Mouse (Mus musculus) liver, adult 2 months (tissue): ENCODE results near the gene Arhgap31. TPM values are rescaled to one million over a fixed set of nuclear protein-coding genes. Genes with fewer than 3 reads are reported as not detected.

Experiments used
- DNase-seq: peaks from one replicate; pipeline ENCODE4 v3.0.0-alpha.2; 2011; ENCODE audit warnings: low read depth, low spot score; ENCODE audit errors: extremely low read depth
- H3K27ac ChIP-seq: fragments of 200-500 bp; replicated peaks from 2 replicates; pipeline ENCODE4 v1.5.1; 2012; ENCODE audit warnings: low read depth, mild to moderate bottlenecking, control low read depth, inconsistent platforms, low read length; ENCODE audit not compliant: insufficient read depth
- H3K27me3 ChIP-seq: fragments of 200-500 bp; 2 replicates; pipeline ENCODE4 v1.6.1; 2012; ENCODE audit warnings: mild to moderate bottlenecking, moderate library complexity, low read length, inconsistent platforms; ENCODE audit not compliant: control insufficient read depth, insufficient read depth
- H3K36me3 ChIP-seq: fragments of 200-500 bp; 2 replicates; pipeline ENCODE4 v1.6.1; 2012; ENCODE audit warnings: low read length, inconsistent platforms; ENCODE audit not compliant: control insufficient read depth, insufficient read depth
- H3K4me1 ChIP-seq: fragments of 200-500 bp; 2 replicates; pipeline ENCODE4 v1.6.1; 2011; ENCODE audit warnings: low read length; ENCODE audit not compliant: control insufficient read depth, insufficient read depth
- H3K4me3 ChIP-seq: fragments of 200-500 bp; 2 replicates; pipeline ENCODE4 v1.5.1; 2011; ENCODE audit warnings: low read depth, mild to moderate bottlenecking, control low read depth, low read length, moderate library complexity; ENCODE audit not compliant: insufficient read depth
- H3K79me2 ChIP-seq: fragments of 200-500 bp; 2 replicates; pipeline ENCODE4 v1.6.1; 2012; ENCODE audit warnings: inconsistent platforms, mild to moderate bottlenecking, low read length, moderate library complexity; ENCODE audit not compliant: control insufficient read depth, insufficient read depth
- H3K9ac ChIP-seq: fragments of 200-500 bp; 2 replicates; pipeline ENCODE4 v1.6.1; 2012; ENCODE audit warnings: low read depth, mild to moderate bottlenecking, control low read depth, inconsistent platforms, low read length
- CTCF ChIP-seq: fragments of 200-500 bp; IDR thresholded peaks from 2 replicates; pipeline ENCODE4 v1.5.1; 2011; ENCODE audit warnings: low read depth, low read length, control low read depth
- POLR2A ChIP-seq: fragments of 200-500 bp; IDR thresholded peaks from 2 replicates; pipeline ENCODE4 v1.6.1; 2011; ENCODE audit warnings: low read length, control low read depth; ENCODE audit not compliant: insufficient read depth; ENCODE audit errors: extremely low read depth
- WGBS: fragments of 180-500 bp; shearing (Covaris S2); methylation state at CpG from one replicate; pipeline ENCODE4 v1.1.7; 2018; 5-methylcytosine and 5-hydroxymethylcytosine counted together
- polyA plus RNA-seq: library from polyadenylated mRNA; depleted of rRNA; stranded (reverse); fragments of >200 nt; gene quantifications from 2 replicates; pipeline ENCODE4 v1.2.3, GENCODE M21; 2012
- total RNA-seq: library from RNA; depleted of rRNA; stranded (reverse); fragments of >200 nt; gene quantifications from 2 replicates; pipeline ENCODE4 v1.2.3, GENCODE M21; 2014

Gene Arhgap31
- total and polyA plus RNA-seq, 2 experiments = 1.4 to 3.0 TPM

DNA sequence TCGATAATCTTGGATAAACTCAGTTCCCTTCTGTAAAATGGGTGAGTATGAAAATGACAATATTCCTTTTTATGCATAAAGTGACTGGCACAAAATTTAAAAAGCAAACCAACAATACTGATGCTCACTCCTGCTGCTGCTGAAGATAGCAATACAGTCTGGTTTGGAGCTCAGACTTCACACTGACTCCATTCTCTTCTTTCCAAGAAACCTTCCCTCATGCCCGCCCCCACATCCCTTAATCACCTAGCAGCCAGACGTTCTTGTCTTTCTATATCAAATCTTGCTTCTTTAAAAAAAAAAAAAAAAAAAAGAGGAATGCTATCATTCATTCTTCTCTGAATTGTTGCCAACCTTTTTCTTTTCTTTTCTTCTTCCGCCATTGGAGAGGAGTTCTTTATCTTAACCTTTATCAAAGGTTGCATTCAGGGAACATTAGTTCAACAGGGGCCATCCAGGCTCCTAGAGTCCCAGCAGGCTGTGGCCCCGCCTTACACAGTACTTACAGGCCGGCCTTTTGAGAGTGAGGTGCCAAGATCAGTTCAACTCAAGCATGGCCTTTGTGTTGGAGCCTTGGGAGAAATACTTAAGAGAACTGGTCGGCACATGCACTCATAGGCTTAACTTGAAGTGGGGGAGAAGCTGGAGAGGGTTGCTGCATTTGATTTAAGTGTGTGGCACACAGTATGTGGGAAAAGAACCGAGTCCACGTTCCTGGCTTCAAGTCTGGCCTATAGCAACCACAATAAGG, 7.4 kb downstream of the Arhgap31 start:
- no peak overlapping the region for H3K27ac ChIP-seq
- H3K36me3 ChIP-seq = no peaks in the 10 kb centered on the region
- TF ChIP-seq CTCF (no peak), POLR2A (no peak)
- H3K27me3 ChIP-seq = no peaks in the 10 kb centered on the region
- no peak for DNase-seq
- no peaks in the 10 kb centered on the region; the same call in 1 of the 2 replicates for H3K4me1 ChIP-seq
- 66% methylated on average over 9 of the region's 9 CpGs for WGBS
- no peaks in the 10 kb centered on the region; the same call in 1 of the 2 replicates for H3K79me2 ChIP-seq
- H3K4me3 ChIP-seq = no peak overlapping the region
- no peak overlapping the region for H3K9ac ChIP-seq

DNA sequence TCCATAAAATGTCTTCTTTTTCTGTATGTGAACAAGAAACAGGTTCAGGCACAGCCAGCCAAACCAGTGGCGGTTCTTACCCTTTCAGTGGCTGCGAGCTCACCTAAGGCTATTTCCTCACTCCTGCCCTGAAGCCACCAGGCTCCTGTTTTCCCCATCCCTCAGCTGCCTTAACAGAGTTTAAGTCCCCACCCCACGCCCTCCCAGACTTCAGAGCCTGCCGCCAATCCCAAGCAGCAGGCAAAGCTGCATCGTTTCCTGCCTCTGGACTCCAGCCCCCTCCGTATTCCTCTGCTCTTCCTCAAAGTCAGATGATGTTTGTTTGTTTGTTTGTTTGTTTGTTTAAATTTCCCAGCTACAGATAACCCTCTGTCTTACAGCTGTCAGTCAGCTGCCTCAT, 9.6 kb downstream of the Arhgap31 start:
- Histone ChIP-seq H3K36me3 (no peaks in the 10 kb centered on the region), H3K9ac (no peak overlapping the region), H3K4me3 (no peak overlapping the region), H3K79me2 (no peaks in the 10 kb centered on the region; the same call in 1 of the 2 replicates), H3K27me3 (no peaks in the 10 kb centered on the region), H3K4me1 (no peaks in the 10 kb centered on the region; the same call in 1 of the 2 replicates), H3K27ac (no peak overlapping the region)
- no peak for TF ChIP-seq CTCF
- no peak for TF ChIP-seq POLR2A
- no peak for DNase-seq
- 59% methylated on average over 6 of the region's 6 CpGs for WGBS

DNA sequence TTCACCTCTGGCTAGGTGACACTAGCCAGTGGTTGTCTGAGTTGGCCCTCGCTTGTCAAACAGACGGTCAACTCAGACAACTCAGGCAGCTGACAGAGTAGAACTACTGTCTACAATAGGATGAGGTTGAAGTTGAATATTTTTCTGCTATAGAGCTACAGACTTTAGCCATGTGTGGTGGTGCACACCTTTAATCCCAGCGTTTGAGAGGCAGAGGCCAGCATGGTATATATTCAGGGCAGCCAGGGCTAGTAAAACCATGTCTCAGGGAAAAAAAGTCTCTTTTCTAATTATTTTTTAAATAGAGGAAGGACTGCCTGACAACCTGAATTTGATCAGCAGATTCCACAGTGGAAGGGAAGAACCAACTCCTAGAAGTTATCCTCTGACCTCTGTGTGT, 10.8 kb downstream of the Arhgap31 start:
- Histone ChIP-seq H3K79me2 (no peaks in the 10 kb centered on the region), H3K27me3 (no peaks in the 10 kb centered on the region), H3K27ac (no peak overlapping the region), H3K4me3 (no peak overlapping the region), H3K36me3 (no peaks in the 10 kb centered on the region), H3K9ac (no peak overlapping the region), H3K4me1 (no peaks in the 10 kb centered on the region; the same call in 1 of the 2 replicates)
- TF ChIP-seq POLR2A (no peak), CTCF (no peak)
- WGBS = 68% methylated on average over 3 of the region's 3 CpGs
- no peak for DNase-seq

DNA sequence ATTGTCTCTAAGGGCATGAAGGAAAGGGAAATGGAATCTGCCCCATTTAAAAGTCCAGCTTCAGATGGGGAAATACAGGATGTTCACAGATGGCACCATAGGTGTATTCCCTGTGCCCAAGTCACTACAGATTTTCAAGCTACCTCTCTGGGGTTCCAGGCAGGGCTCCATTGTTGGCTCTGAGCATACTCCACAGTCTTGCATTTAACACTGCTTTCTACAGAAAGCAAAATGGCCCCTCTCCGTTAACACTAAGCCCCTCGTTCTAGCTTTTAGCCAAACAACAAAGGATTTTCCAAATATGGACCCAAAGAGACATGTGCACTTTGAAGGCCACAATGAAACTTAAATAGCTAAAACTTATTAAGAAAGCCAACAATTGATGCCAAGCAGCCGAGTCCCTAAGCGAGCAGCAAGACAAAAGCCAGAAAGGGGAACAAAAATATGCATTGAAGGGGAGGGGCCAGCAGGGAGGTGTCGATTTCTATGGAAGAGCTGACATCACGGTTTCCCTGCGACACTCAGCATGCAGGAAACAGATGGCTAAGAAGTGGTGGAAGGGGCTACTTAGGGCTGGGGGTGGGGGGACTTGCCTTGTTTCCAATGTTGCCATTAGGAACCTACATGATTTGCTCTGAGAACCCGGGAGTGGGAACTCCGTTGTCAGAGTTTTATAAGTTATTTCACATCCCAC, 11.4 kb downstream of the Arhgap31 start:
- Histone ChIP-seq H3K4me1 (no peaks in the 10 kb centered on the region; the same call in 1 of the 2 replicates), H3K36me3 (no peaks in the 10 kb centered on the region), H3K27me3 (no peaks in the 10 kb centered on the region), H3K27ac (no peak overlapping the region), H3K4me3 (no peak overlapping the region), H3K79me2 (no peaks in the 10 kb centered on the region), H3K9ac (no peak overlapping the region)
- TF ChIP-seq CTCF = no peak
- WGBS = 68% methylated on average over 9 of the region's 9 CpGs
- no peak for DNase-seq

DNA sequence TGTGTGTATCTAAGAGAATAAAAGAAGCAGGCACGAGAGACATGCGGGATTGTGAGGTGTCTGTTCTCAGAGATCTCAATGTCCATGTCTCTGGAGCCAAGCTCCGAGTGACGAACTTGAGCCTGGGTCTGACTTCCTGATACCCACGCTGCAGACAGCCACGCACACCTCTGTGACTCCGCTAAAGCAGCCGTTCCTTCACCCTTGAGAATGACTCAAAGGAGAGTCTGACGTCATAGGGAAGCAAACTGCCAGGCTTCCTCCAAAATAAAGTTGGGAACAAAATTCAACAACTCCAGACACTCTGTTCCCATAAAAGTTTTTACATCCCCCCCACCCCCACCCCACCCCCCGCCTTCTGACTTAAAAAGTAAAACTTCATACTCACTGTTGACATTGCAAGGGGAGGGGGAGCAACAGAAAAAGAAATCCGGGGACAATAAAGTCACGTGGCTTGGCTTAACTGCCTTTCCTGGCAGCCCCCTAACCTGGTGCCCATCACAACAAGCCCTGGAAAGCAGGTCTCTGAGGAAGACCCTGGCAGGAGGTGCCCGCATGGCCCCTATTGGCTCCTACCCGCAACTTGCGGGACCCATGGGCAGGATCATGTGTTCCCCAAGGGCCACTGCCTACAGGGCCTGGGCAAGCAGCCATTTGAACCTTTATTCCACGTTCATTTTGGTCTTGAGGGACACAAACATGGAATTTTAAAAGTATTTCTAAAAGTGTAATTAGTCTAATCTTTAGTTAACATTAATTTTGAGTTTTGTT, 12.5 kb downstream of the Arhgap31 start:
- no peaks in the 10 kb centered on the region for H3K36me3 ChIP-seq
- H3K79me2 ChIP-seq = no peaks in the 10 kb centered on the region
- no peak overlapping the region for H3K27ac ChIP-seq
- TF ChIP-seq POLR2A (no peak), CTCF (no peak)
- no peak overlapping the region for H3K9ac ChIP-seq
- no peak overlapping the region for H3K4me3 ChIP-seq
- no peaks in the 10 kb centered on the region; the same call in 1 of the 2 replicates for H3K4me1 ChIP-seq
- 0 out of 2 replicates have a peak, but pooled peaks cover under 1% of the 10 kb centered on the region for H3K27me3 ChIP-seq
- WGBS = 74% methylated on average over 16 of the region's 16 CpGs
- no peak for DNase-seq
